17 mouse cellular contexts compared by ENCODE assay signal in the genomic region with DNA sequence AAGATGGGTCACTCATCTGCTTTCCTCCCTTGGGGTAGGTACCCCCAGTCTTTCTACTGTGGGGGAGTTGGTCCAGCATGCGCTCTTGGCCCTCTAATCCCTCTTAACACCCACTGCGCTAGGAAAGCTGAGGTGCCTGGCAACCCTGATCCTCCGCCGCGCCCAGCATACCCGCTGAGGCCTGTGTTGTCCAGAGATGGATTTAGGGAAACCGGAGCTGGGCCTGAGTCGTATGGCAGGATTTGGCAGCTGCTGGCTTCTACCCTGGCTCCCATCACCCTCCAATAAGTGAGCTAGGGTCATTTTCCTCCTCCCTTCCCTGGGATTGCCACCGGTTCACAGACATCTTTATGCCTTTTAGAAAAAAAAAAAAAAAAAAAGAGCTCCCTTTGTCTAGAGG. TPM values are rescaled to one million over a fixed set of nuclear protein-coding genes. Genes with fewer than 3 reads are reported as not detected.
"Had no signal": no experiment of that assay in that cellular context is flagged by ENCODE, and none has a peak within 500 bp of the region (broad histone marks: within the 10 kb centered on the region; RNA-seq: fewer than 3 reads in every experiment).

No protein-coding gene starts in this region.

- H3K4me2 ChIP-seq: limb, embryonic 12.5 days; liver, embryonic 11.5 days; liver, embryonic 15.5 days had no signal

- H3K4me3 ChIP-seq: left cerebral cortex, adult 2 months; limb, embryonic 12.5 days; liver, embryonic 15.5 days had no signal

- H3K9ac ChIP-seq: limb, embryonic 12.5 days; liver, embryonic 15.5 days had no signal

- DNase-seq: kidney, adult 8-10 months; kidney, postnatal 25 days; lung, adult 2 months; lung, postnatal 36 days; right cerebral cortex, postnatal 4 days; spleen, adult 18-20 months; thymus, adult 2 months; thymus, postnatal 25 days had no signal

- H3K36me3 ChIP-seq: limb, embryonic 12.5 days; liver, embryonic 15.5 days had no signal

- H3K9me3 ChIP-seq: limb, embryonic 12.5 days; liver, embryonic 15.5 days had no signal

- H3K4me1 ChIP-seq: limb, embryonic 12.5 days; liver, embryonic 15.5 days had no signal

- H3K27ac ChIP-seq: left cerebral cortex, adult 2 months; limb, embryonic 12.5 days; liver, embryonic 15.5 days had no signal

- ATAC-seq: inflammation-experienced regulatory T-cells, adult 6 months; intestine, postnatal 0 days; lung, postnatal 0 days had no signal

RNA-seq across cellular contexts. Expression of gene Nr5a1, which starts 18.6 kb away (rescaled TPM):
- polyA plus RNA-seq: inflammation-experienced regulatory T-cells, adult 6 months; neural tube, embryonic 14.5 days; urinary bladder, adult 2 months had no signal
